Mouse (Mus musculus) cerebellum, postnatal 25 days (tissue): ENCODE results near the gene Olfr5.
"Not testable (repeated sequence)": the region's sequence is repeated elsewhere in the genome, so short reads cannot be mapped to it uniquely, and the experiment has no call there.

ENCODE experiments used
- DNase-seq, 2 experiments: peaks; one replicate each; pipeline ENCODE4 v3.0.0; 2021; ENCODE audit warnings: mixed read lengths in 2 of 2

The Olfr5 gene

DNA sequence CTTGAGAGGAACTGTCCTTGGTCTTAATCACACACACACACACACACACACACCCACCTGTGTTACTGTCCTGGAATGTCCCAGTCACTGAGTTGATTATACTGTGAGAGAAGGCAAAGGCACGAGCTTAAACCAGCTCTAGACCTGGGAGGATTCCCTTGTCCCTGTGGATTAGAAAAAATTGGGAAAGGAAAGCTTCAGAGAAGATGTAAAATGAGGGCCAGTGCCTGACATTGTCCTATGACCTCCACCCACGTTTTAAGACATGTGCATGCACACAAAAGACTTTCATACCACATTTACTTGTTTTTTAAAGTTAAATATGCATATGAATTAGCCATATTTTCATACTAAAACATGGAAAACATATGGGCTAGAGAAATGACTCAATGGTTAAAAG, at the start of gene Olfr5:
Gene Olfr5, minus strand, starts transcription at position 101 of the 400 bp plus-strand sequence.
- no peak for DNase-seq

DNA sequence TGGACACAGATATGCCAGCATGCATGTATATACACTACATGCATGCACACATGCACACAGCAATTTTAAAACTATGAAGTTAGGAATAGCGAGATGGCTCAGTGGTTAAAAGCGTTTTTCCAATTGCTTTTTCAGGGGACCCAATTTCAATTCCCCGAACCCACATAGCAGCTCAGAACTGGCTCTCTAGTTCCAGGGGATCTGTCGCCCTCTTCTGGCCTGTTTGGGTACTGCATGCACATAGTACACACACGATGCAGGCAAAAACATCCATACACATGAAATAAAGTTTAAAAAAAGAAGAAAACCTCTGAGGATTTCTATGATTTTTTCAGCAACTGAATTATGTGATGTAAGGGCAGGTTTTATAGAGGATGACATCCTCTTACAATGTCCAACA, 39.4 kb upstream of the Olfr5 start:
- DNase-seq, result peak in 1 of 2 experiments; percentile 4

DNA sequence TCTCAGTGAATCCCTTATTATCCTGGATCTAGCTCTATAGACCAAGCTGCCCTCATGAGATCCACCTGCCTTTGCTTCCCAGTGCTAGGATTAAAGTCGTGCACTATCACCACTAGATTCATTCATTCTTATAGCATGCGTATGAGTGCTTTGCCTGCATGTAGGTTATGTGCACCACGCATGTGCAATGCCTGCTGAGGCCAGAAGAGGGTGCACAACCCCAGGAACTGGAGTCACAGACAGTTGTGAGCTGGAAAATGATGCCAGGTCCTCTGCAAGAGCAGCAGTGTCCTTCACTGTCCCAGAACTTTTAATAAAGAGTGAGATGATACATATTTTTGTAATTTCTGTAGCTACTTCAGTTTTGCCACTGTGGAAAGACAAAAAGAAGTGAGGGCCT, 38.3 kb upstream of the Olfr5 start:
- no peak for DNase-seq

DNA sequence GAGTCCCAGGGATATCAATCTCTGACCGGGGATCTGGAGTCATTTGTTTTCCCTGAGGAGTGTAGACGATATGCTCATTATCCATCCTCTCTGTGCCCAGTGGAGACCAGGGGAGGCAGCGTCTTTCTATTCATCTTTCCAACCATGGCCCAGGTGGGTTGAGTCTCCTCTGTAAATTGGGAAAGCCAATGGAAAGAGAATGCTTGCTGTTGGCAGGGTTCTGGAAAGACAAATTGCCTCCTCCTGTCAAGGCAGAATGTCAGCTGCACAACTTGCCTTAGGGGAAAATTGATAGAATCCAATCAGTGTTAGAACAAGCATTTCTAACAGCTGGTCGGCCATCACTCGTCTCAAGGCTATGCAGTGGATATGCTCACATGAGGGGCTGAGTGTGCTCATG, 36.1 kb upstream of the Olfr5 start, which contains the start of gene Olfr1349:
Gene Olfr1349, minus strand, starts transcription at position 101 of the 400 bp plus-strand sequence.
- no peak for DNase-seq

DNA sequence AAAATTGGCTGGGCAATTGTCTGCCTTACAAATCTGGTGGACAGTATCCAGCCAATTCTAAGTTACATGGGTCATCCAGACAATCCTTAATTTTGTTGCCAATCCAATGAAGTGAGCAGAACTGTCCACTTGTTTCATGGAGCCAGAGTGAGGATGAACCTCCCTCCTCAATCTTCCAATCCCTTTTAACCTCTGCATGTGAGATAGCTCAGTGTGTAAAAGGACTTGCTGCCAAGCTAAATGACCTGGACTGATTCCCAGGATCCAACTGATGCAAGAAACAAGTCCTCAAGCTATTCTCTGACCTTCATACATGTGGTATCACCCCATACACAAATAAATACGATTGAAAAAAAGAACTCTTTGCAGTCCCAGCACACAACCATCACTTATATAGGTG, 34.9 kb upstream of the Olfr5 start:
- no peak for DNase-seq

DNA sequence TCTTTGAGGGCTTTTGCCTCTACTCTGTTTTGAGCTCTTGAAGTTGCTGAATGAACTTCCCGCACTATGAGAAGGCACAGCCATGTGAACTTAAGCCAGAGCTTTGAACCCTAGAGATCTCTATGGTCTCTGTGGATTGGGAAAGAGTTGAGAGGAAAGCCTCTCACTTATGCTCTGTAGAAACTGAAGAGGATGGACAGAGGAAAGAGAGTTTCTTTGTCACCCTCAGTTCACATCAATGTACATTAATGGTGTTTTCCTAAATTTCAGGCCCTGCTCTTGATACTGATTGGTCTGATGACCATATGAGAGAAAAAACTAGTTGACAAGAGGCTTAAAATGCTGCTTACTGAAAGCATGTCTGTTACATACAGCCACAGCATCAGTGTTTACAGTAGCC, 21.9 kb upstream of the Olfr5 start, which contains the start of gene Olfr1348:
Gene Olfr1348, minus strand, starts transcription at position 101 of the 400 bp plus-strand sequence.
- DNase-seq, result no peak

DNA sequence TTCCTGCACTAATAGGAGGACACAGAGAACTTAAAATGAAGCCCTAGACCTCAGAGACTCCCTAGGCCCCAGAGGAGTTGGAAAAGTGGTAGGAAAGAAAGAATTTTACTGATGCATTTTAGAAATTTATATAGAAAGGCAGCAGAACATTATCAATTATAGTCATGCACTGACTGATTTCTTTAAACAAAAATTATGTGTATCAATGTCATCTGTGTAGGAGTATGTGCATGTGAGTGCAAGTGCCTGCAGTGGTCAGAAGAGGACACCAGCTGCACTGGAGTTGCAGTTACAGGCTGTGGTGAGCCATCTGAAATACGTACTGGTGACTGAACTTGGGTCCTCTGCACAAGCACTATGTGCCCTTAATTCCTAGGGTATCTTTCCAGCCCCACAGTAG, 12.9 kb upstream of the Olfr5 start, which contains the start of gene Olfr1347:
Gene Olfr1347, minus strand, starts transcription at position 101 of the 400 bp plus-strand sequence.
- DNase-seq, result no peak

DNA sequence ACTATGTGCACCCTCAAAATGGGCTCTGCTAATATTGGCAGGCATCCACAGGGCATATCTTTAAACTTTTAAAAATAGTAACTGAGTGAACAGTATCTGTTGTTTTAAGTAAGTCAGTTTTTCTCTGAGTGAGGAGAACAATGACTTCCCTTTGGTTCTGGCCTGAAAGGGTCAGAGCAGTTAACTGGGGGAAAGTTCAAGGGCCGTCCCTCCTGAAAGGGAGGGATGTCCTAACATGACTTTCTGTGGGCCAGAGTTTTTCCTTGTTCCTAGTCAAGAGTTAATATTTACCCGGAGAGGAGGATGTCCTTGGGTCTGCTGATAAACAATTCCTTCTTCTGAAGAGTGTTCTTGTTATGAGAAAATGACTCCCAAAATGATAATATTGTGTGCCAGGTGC, 9.1 kb downstream of the Olfr5 start:
- DNase-seq, result not testable (repeated sequence)

DNA sequence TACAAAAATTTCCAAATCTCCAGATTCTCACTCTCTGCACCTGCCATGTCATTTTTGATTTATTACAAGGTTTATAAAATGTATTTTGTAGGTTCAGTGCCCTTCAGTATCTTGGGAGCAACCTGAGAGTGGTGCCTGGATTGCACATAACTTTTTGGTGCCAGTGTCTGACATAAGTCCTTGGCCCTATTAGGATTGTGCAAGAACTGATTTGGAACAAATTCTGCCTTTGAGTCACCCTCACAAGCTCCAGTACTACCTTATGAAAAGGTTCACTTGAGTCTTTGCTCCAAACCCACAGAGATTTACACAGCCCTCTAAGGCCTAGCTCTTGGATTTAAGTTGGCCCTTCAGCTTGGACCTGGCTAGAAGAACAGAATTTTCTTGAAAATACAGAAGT, 19.8 kb downstream of the Olfr5 start, which contains the start of gene Olfr1346:
Gene Olfr1346, plus strand, starts transcription at position 151 of the 400 bp plus-strand sequence.
- no peak for DNase-seq

DNA sequence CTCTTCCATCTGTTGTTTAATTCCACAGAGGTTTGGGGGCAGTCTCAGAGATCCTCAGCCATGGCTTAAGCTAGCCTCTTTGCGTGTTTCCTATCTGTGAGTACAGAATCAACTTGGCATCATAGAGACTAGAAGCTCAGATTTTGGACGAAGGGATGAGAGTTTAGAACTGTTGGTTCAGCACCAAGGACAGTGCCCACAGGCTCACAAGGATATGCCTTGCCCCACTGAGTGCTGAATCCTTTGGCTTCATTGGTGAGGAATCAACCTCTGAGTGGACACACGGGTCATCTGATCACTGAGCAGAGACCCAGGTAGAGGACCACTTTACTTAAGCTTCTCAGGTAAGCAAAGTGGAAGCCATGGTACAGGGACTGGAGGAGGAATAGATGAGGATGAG, 30.3 kb downstream of the Olfr5 start:
- DNase-seq, result no peak

DNA sequence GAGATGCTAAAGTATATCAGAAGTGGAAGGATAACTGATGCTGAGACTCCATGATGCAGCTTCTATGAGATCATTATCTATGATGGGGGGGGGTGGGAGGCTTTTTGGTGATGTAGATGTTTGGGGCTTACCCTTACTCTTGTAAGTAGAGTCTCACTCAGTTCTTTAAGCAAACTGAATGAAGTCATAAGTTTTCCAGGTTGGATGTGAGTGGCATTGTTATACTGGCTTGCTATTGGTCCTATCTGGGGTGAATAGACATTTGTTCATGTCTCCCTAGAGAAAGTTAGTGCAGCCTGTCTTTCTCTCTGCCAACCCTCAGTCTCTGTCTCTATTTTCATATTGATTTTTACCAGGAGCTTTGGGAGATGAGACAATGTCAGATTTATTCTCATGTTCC, 30.9 kb downstream of the Olfr5 start, which contains the start of gene Olfr1336:
Gene Olfr1336, plus strand, starts transcription at position 301 of the 400 bp plus-strand sequence.
- no peak for DNase-seq

DNA sequence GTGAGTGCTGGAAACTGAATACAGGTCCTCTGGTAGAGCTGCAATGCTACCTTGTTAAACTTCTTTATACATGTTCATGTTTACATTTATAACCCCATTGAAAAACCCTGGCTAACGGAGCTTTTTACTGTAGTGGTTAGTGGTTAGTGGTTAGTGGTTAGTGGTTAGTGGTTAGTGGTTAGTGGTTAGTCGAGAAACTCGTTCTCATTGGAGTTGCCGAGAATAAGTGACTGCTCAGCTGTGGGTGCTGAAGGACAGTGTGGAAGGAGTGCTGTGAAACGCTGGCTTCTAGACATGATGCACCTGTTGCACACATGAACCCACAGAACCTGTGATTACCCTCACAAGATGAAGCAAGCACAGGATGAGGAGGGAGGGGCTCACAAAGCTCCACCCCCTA, 39.0 kb downstream of the Olfr5 start:
- no peak for DNase-seq

DNA sequence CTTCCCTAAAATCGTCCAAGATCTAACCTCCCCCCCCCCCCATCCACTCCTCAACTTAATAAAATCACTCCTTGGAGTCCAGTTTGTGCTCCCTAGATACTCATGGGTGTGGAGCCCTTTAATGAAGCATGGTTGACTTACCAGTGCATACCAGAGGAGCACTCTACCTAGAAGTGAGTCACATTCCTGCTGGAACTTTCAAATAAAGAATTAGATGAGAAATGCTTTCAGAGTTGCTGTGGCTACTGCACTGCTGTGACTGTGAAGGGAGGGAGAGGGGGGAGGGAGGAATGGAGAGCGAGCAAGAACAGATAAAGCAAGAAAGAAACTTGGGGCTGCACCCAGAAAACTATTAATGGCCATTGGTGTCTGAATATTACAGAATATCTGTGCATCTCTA, 45.6 kb downstream of the Olfr5 start:
- no peak for DNase-seq

DNA sequence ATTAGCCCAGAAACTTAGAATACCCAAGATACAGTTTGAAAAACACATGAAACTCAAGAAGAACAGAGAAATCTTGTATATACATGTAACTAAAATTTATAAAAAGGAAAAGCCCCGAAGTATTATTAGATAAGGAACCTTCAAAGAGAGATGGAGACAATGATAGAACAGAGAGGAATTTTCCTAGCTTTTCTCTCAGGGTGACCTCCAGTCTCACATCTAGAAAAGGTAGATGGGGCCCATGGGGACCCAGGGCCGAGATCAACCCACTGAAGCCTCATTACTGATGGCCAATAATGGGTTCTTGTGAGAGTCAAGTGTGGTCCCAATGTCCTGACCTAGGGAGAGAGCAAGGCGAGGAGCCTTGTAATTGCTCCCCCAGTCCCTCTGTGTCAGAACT, 48.4 kb downstream of the Olfr5 start, which contains the start of gene Olfr1344:
Gene Olfr1344, plus strand, starts transcription at position 301 of the 400 bp plus-strand sequence.
- DNase-seq, result no peak

DNA sequence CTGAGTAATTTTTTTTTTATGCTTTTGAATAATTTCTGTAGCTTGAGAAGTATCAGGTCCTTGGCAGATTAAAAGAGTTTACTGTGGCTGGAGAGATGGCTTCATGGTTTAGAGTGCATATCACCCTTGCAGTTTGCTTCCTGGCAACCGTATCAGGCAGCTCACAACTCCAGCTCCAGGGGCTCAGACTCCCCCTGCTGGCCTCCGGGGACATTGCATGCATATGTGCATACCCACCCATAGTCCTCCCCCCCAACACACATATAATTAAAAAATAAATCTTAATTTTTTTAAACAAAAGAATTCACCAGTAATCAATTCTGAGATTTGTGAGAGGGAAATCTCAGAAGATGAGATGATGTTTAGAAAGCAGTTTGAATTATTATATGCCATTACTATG, 56.4 kb downstream of the Olfr5 start:
- DNase-seq, result peak; percentile 13 to 32

DNA sequence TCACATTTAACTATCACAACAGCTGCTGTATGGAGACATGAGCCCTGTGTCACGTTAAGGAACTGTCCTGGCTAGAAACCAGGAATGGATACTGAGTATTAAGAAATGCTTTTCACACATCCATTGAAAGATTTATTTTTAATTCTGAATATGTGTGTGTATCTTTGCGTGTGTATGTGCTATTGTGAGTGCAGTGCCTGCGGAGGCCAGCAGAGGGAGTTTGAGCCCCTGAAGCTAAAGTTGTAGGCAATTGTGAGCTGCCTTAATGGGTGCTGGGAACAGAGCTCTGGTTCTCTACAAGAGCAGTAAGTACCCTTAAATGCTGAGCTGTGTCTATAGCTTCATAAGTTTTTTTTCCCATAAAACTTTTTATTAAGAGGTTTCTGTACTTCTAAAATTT, 57.4 kb downstream of the Olfr5 start:
- no peak for DNase-seq
